Mouse (Mus musculus): ENCODE data around the gene Tex35.

DNA sequence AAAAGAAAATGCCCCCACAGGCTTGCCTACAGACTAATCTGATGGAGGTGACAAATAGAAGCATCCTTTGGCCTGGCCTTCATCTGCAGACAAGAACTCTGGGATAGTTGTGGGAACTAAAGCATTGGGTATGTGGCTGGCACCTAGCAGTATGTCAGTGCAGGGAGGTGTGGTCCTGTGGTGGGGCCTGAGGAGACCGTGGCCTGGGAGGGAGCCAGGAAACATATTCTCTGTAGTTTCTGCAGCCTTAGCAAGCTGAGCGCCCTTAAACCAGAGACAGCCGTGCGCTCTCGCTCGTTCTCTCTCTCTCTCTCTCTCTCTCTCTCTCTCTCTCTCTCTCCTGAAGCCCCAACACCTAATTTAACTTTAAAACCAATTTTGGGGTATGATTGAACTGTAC lies 34.1 kb downstream of the Tex35 start:
- TF ChIP-seq CTCF (IDR thresholded peaks at IDR 0.05; ENCODE audit: low read depth, low read length) (no peak), POLR2A (IDR thresholded peaks at IDR 0.05; ENCODE audit: extremely low read depth, insufficient read depth, low read length) (no peak)
